Mouse (Mus musculus): ENCODE measurements around the gene Cyp46a1. TPM values are rescaled to one million over a fixed set of nuclear protein-coding genes. Genes with fewer than 3 reads are reported as not detected.
A peak's percentile ranks its signal among the peaks of the same experiment; 100 is the strongest.

The Cyp46a1 gene
- polyA plus RNA-seq, 1 experiment = 31.0 TPM

DNA sequence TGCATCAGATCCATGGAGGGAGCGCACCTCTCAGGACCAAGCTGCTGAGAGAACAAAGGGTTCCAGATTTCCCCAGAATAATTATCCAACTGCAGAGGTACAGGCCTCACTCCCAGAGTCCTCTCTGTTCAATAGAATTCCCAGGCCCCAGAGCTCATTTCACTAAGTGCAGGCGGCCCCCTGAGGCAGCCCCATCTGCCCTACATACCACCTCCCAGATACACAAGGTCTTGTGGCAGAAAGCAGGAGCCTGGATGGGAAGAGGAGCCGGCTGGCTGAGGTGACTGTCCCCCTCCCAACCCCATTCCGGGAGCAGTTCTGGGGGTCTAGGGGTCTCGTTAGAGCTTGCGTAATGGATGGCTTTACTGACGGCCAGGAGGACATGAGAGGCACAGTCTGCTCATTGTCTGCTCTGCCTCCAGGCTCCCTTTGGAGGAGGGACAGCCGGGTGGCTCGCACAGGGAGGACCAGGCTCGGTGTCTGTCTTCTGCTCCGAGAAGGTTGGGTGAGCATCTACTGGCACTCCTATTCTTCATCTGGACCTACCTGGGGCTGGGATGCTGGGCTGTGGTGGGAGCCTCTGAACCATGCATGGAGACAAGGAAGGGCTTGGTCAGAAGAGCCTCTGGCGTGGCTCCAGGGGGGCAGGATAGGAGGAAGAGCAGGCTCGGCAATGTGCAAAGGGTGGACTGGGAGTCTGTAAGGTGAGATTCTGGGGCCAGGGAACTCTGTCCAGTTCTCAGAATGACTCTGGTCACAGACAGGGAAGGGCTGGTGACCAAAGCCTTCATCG lies 76.4 kb downstream of the Cyp46a1 start:
- TF ChIP-seq POLR2A (IDR thresholded peaks at IDR 0.05; ENCODE audit: borderline replicate concordance, extremely low read depth, insufficient read depth, insufficient read length, poor library complexity, severe bottlenecking) (no peak), CTCF (IDR thresholded peaks at IDR 0.05; ENCODE audit: borderline replicate concordance, extremely low read depth, insufficient read depth, insufficient read length) (no peak)
- peak; percentile 62 for DNase-seq (ENCODE audit: low read depth)

Other genes with a start within 250 kb of the Cyp46a1 start
- gene Setd3, start 155.1 kb upstream of the Cyp46a1 start, polyA plus RNA-seq (2012; rRNA removed) = 65.5 and 72.6 TPM in 2 replicates
- 28.2 and 41.3 TPM in 2 replicates for gene Ccnk, start 154.8 kb upstream of the Cyp46a1 start, polyA plus RNA-seq (2012; rRNA removed)
- gene Ccdc85c, start 59.0 kb upstream of the Cyp46a1 start, polyA plus RNA-seq (2012; rRNA removed) = 34.0 and 48.9 TPM in 2 replicates
- 3.9 and 4.3 TPM in 2 replicates for gene Hhipl1, start 28.1 kb upstream of the Cyp46a1 start, polyA plus RNA-seq (2012; rRNA removed)
- gene Eml1, start 36.6 kb downstream of the Cyp46a1 start, polyA plus RNA-seq (2012; rRNA removed) = 40.9 and 45.6 TPM in 2 replicates
- 432 and 459 TPM in 2 replicates for gene Evl, start 220.3 kb downstream of the Cyp46a1 start, polyA plus RNA-seq (2012; rRNA removed)